Mouse (Mus musculus) limb, embryonic 12.5 days (tissue): ENCODE data around the gene Ppm1n. TPM values are rescaled to one million over a fixed set of nuclear protein-coding genes. Genes with fewer than 3 reads are reported as not detected.
A peak's percentile ranks its signal among the peaks of the same experiment; 100 is the strongest.

ENCODE experiments used
- ATAC-seq: fragments of 200-750 bp; cut with Nextera tagmentation; 2 replicates; pipeline ENCODE4 v1.8.0; 2017; ENCODE audit warnings: low read depth, moderate TSS enrichment; ENCODE audit not compliant: insufficient number of reproducible peaks, insufficient read depth, low FRiP score, low TSS enrichment
- H3K27ac ChIP-seq: fragments of 300-500 bp; sonication (generic); 2 replicates; pipeline ENCODE4 v1.5.1; 2016; ENCODE audit warnings: mild to moderate bottlenecking, moderate library complexity
- H3K27me3 ChIP-seq: fragments of 300-500 bp; sonication (generic); 2 replicates; pipeline ENCODE4 v1.6.1; 2016; ENCODE audit warnings: mild to moderate bottlenecking, moderate library complexity
- H3K36me3 ChIP-seq: fragments of 300-500 bp; sonication (generic); 2 replicates; pipeline ENCODE4 v1.6.1; 2016; ENCODE audit warnings: mild to moderate bottlenecking, moderate library complexity
- H3K4me1 ChIP-seq: fragments of 300-500 bp; sonication (generic); replicated peaks from 2 replicates; pipeline ENCODE4 v1.6.1; 2016
- H3K4me2 ChIP-seq: fragments of 300-500 bp; sonication (generic); 2 replicates; pipeline ENCODE4 v1.6.1; 2016; ENCODE audit warnings: mild to moderate bottlenecking, moderate library complexity
- H3K4me3 ChIP-seq: fragments of 300-500 bp; sonication (generic); replicated peaks from 2 replicates; pipeline ENCODE4 v1.5.1; 2016; ENCODE audit warnings: mild to moderate bottlenecking
- H3K9ac ChIP-seq: fragments of 300-500 bp; sonication (generic); replicated peaks from 2 replicates; pipeline ENCODE4 v1.6.1; 2016; ENCODE audit warnings: mild to moderate bottlenecking, moderate library complexity
- H3K9me3 ChIP-seq: fragments of 300-500 bp; sonication (generic); 2 replicates; pipeline ENCODE4 v1.6.1; 2016; ENCODE audit warnings: mild to moderate bottlenecking, moderate library complexity
- WGBS: fragments of 180-500 bp; shearing (Covaris S2); methylation state at CpG from one replicate; pipeline ENCODE4 v1.1.7; 2016; 5-methylcytosine and 5-hydroxymethylcytosine counted together
- polyA plus RNA-seq: library from polyadenylated mRNA; unstranded; fragments of >200 nt; fragmentation: Nextera tagmentation; extraction: Ambion mirVana; gene quantifications from 2 replicates; pipeline ENCODE4 v1.2.1, GENCODE M21; 2016

The Ppm1n gene
- polyA plus RNA-seq, 1 experiment from 2014 or later = not detected

- WGBS = 64% methylated on average over 4 of the region's 4 CpGs
- Histone ChIP-seq H3K27me3 (peaks cover 44% of the 10 kb centered on the region), H3K4me3 (no peak overlapping the region)
Observed at GRCm38 (mm10) chr7:19276253-19276652, 3.6 kb downstream of the Ppm1n start.

GRCm38 (mm10) chr7:19272173-19272764 is 7.6 kb downstream of the Ppm1n start:
- peaks cover 5% of the 10 kb centered on the region for H3K27me3 ChIP-seq
- H3K9me3 ChIP-seq = 0 out of 2 replicates have a peak, but pooled peaks cover 3% of the 10 kb centered on the region
- peak overlapping the region; percentile 90 for H3K9ac ChIP-seq
- peak; percentile 84 for ATAC-seq
- peak overlapping the region; percentile 96 for H3K27ac ChIP-seq
- H3K36me3 ChIP-seq = peaks cover 9% of the 10 kb centered on the region
- H3K4me3 ChIP-seq = peak overlapping the region; percentile 98
- peaks cover 22% of the 10 kb centered on the region for H3K4me1 ChIP-seq
- peak overlapping the region; percentile 96 for H3K4me2 ChIP-seq
- 1% methylated on average over 36 of the region's 36 CpGs for WGBS

More at GRCm38 (mm10) chr7:19276253-19276652, 3.6 kb downstream of the Ppm1n start:
- Histone ChIP-seq H3K4me2 (no peak overlapping the region), H3K36me3 (no peaks in the 10 kb centered on the region), H3K9me3 (0 out of 2 replicates have a peak, but pooled peaks cover 3% of the 10 kb centered on the region), H3K27ac (no peak overlapping the region), H3K4me1 (peaks cover 7% of the 10 kb centered on the region; the same call in 1 of the 2 replicates), H3K9ac (no peak overlapping the region)
- ATAC-seq = no peak

GRCm38 (mm10) chr7:19271238-19272172 is 8.4 kb downstream of the Ppm1n start, which contains the start of gene Vasp:
TSS of gene Vasp (minus strand) at chr7:19271817.
- Histone ChIP-seq H3K4me3 (peak within 1 kb of the TSS; percentile 98), H3K27ac (peak within 1 kb of the TSS; percentile 96), H3K27me3 (no peaks in the 10 kb centered on the region), H3K4me1 (peaks cover 27% of the 10 kb centered on the region), H3K9ac (peak within 1 kb of the TSS; percentile 90), H3K4me2 (peak within 1 kb of the TSS; percentile 96), H3K36me3 (peaks cover 11% of the 10 kb centered on the region), H3K9me3 (0 out of 2 replicates have a peak, but pooled peaks cover 3% of the 10 kb centered on the region)
- under 1% methylated on average over 62 of the region's 62 CpGs for WGBS
- peak; percentile 33 for ATAC-seq

- no peaks in the 10 kb centered on the region for H3K9me3 ChIP-seq
- H3K4me1 ChIP-seq = peaks cover 34% of the 10 kb centered on the region
- WGBS = under 1% methylated on average over 21 of the region's 21 CpGs
- H3K4me3 ChIP-seq = peak overlapping the region; percentile 98
- H3K36me3 ChIP-seq = peaks cover 17% of the 10 kb centered on the region
- H3K27me3 ChIP-seq = no peaks in the 10 kb centered on the region
- H3K27ac ChIP-seq = peak overlapping the region; percentile 96
- ATAC-seq = no peak
- H3K4me2 ChIP-seq = peak overlapping the region; percentile 96
- H3K9ac ChIP-seq = peak overlapping the region; percentile 90
Observed at GRCm38 (mm10) chr7:19270509-19271237, 9.2 kb downstream of the Ppm1n start.

- peak overlapping the region; percentile 96 for H3K4me2 ChIP-seq
- H3K4me3 ChIP-seq = peak overlapping the region; percentile 98
- ATAC-seq = no peak
- peak overlapping the region; percentile 90 for H3K9ac ChIP-seq
- peaks cover 36% of the 10 kb centered on the region for H3K4me1 ChIP-seq
- no peaks in the 10 kb centered on the region for H3K9me3 ChIP-seq
- no peaks in the 10 kb centered on the region for H3K27me3 ChIP-seq
- H3K36me3 ChIP-seq = peaks cover 24% of the 10 kb centered on the region
- WGBS = 2% methylated on average over 19 of the region's 19 CpGs
- peak overlapping the region; percentile 81 for H3K27ac ChIP-seq
Observed at GRCm38 (mm10) chr7:19269721-19270441, 10.0 kb downstream of the Ppm1n start.

DNA sequence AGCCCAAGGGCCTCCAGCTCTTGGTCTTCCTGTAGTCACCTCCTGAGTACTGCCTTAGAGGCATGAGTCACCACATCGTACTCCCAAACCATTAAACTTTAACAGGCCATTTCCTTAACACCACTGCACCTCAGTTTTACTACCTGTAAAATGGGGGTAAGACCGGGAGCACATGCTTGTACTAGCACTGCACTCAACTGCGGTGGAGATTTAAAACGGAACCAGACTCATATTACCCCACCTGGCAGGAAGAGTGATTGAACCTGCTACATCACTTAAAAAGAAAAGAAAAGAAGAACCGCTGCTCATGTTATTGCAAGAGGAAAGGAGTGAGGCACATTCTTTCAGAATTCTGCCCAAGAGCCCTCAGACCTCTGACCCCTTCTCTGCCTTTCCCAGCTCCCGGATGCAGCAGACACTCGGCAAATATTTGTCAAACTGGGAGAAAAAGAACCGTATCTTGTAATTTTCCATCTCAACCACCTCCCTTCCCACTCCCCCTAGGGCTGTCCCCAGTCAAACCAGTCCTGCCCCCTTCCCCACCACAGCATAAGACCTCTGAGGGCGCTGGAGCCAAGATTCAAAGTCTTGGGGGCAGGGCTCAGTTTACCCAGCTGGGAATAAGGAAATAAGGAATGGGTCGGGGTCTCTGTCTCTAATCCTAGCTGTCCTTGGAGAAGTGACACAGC is 10.7 kb downstream of the Ppm1n start:
- peak overlapping the region; percentile 96 for H3K4me2 ChIP-seq
- ATAC-seq = no peak
- H3K27me3 ChIP-seq = no peaks in the 10 kb centered on the region
- peaks cover 31% of the 10 kb centered on the region for H3K36me3 ChIP-seq
- peak overlapping the region; percentile 90 for H3K9ac ChIP-seq
- H3K27ac ChIP-seq = peak overlapping the region; percentile 81
- H3K4me3 ChIP-seq = peak overlapping the region; percentile 98
- no peaks in the 10 kb centered on the region for H3K9me3 ChIP-seq
- 28% methylated on average over 10 of the region's 10 CpGs for WGBS
- peaks cover 36% of the 10 kb centered on the region for H3K4me1 ChIP-seq

GRCm38 (mm10) chr7:19267051-19267450 is 12.8 kb downstream of the Ppm1n start:
- H3K27me3 ChIP-seq = no peaks in the 10 kb centered on the region
- ATAC-seq = no peak
- H3K27ac ChIP-seq = no peak overlapping the region
- H3K9ac ChIP-seq = 0 out of 2 replicates have a peak overlapping the region, but pooled peaks have one; percentile 27
- peaks cover 52% of the 10 kb centered on the region for H3K36me3 ChIP-seq
- H3K4me3 ChIP-seq = no peak overlapping the region
- peaks cover 36% of the 10 kb centered on the region for H3K4me1 ChIP-seq
- H3K4me2 ChIP-seq = no peak overlapping the region
- H3K9me3 ChIP-seq = no peaks in the 10 kb centered on the region
- WGBS = 66% methylated on average over 10 of the region's 10 CpGs

DNA sequence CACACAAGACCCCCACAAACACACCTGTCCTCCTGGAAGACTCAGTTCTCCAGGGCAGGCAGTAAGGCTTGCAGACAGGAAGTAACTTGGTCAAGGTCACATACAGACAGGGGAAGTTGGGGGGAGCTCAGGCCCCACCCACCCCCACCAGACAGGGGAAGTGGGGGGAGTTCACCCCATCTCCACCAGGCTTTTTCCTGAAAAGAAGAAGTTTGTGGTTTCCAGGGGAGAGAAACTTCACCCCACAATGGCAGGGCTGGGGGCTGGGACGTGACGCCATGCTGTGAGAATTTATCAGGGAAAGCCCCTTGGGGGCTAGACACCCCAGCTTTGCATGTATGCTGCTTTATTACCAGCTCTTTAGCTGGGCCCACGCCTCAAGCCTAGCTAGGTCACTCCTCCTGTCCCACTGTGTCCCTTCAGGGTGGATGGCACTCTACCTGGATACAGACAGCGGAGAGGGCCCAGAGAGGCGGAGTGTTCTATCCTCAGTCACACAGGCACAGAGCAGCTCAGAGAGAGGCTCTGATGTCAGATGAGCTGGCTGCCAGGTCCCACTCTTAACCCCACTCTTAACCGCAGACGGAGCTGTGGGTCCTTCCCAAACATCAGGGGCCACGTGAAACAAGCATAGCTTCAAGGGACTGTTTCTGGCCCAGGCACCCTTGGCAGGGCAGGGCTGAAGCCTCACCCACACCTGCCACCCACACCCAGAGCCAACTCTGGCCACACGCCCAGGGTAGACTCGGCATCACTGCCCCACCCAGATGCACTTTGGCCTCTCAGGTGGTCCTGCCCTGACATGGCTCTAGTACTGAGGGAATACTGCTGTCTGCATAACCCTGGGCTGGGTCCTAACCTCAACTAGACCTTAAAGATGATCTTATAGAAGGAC is 13.7 kb downstream of the Ppm1n start:
- no peak overlapping the region for H3K9ac ChIP-seq
- H3K36me3 ChIP-seq = peaks cover 61% of the 10 kb centered on the region
- H3K27me3 ChIP-seq = no peaks in the 10 kb centered on the region
- H3K27ac ChIP-seq = 0 out of 2 replicates have a peak overlapping the region, but pooled peaks have one; percentile 23
- ATAC-seq = no peak
- H3K9me3 ChIP-seq = no peaks in the 10 kb centered on the region
- no peak overlapping the region for H3K4me2 ChIP-seq
- H3K4me3 ChIP-seq = no peak overlapping the region
- 78% methylated on average over 10 of the region's 10 CpGs for WGBS
- H3K4me1 ChIP-seq = peaks cover 36% of the 10 kb centered on the region

GRCm38 (mm10) chr7:19265147-19265546 is 14.7 kb downstream of the Ppm1n start:
- no peak for ATAC-seq
- no peak overlapping the region for H3K4me3 ChIP-seq
- no peaks in the 10 kb centered on the region for H3K27me3 ChIP-seq
- no peak overlapping the region for H3K4me2 ChIP-seq
- peaks cover 71% of the 10 kb centered on the region for H3K36me3 ChIP-seq
- peaks cover 29% of the 10 kb centered on the region for H3K4me1 ChIP-seq
- H3K27ac ChIP-seq = no peak overlapping the region
- WGBS = 56% methylated on average over 7 of the region's 7 CpGs
- no peak overlapping the region for H3K9ac ChIP-seq
- no peaks in the 10 kb centered on the region for H3K9me3 ChIP-seq
